Mouse (Mus musculus) E14TG2a.4 (cell line): ENCODE results near the gene Inha.

ENCODE experiments used
- CTCF ChIP-seq: conservative IDR thresholded peaks from 2 replicates; pipeline ENCODE4 v1.5.1; 2014; ENCODE audit warnings: low read length
- NANOG ChIP-seq: IDR thresholded peaks from 2 replicates; pipeline ENCODE4 v1.6.1; 2014; ENCODE audit warnings: borderline replicate concordance, low read length, mixed read lengths
- POU5F1 ChIP-seq: IDR thresholded peaks from 2 replicates; pipeline ENCODE4 v1.6.1; 2014; ENCODE audit warnings: low read length, borderline replicate concordance

- TF ChIP-seq CTCF, result no peak
- no peak for TF ChIP-seq NANOG
- TF ChIP-seq POU5F1, result no peak
Measured at GRCm38 (mm10) chr1:75477966-75478290, 28.9 kb upstream of the Inha start.
